Mouse (Mus musculus): ENCODE measurements around the gene Tmem235. TPM values are rescaled to one million over a fixed set of nuclear protein-coding genes. Genes with fewer than 3 reads are reported as not detected.

Gene Tmem235
- polyA plus RNA-seq, 1 experiment from 2014 or later, result 0.08 TPM

- H3K27ac ChIP-seq (ENCODE audit: low read depth, low read length), result no peak overlapping the region
- no peak overlapping the region for H3K4me2 ChIP-seq (ENCODE audit: low read length)
- no peak overlapping the region for H3K9ac ChIP-seq (ENCODE audit: low read depth, low read length)
- no peaks in the 10 kb centered on the region for H3K4me1 ChIP-seq (ENCODE audit: control insufficient read depth, insufficient read depth, low read depth, low read length)
- whole genome bisulfite sequencing, result 93% methylated on average over 5 of the region's 5 CpGs
- no peaks in the 10 kb centered on the region for H3K36me3 ChIP-seq (ENCODE audit: control insufficient read depth, insufficient read depth, low read length)
- no peaks in the 10 kb centered on the region for H3K9me3 ChIP-seq (ENCODE audit: control insufficient read depth, low read length)
- no peak for ATAC-seq
- H3K27me3 ChIP-seq (replicated peaks; ENCODE audit: control insufficient read depth, insufficient read depth, low read length), result peaks cover 1% of the 10 kb centered on the region; the same call in 1 of the 2 replicates
- no peak overlapping the region for H3K4me3 ChIP-seq (ENCODE audit: low read length)
Observed at GRCm38 (mm10) chr11:117855360-117855759, 5.2 kb upstream of the Tmem235 start.

- ATAC-seq, result no peak
- Histone ChIP-seq H3K4me2 (ENCODE audit: low read length) (no peak overlapping the region), H3K9ac (ENCODE audit: low read depth, low read length) (no peak overlapping the region), H3K9me3 (ENCODE audit: control insufficient read depth, low read length) (no peaks in the 10 kb centered on the region), H3K27ac (ENCODE audit: low read depth, low read length) (no peak overlapping the region), H3K4me1 (ENCODE audit: control insufficient read depth, insufficient read depth, low read depth, low read length) (0 out of 2 replicates have a peak, but pooled peaks cover 2% of the 10 kb centered on the region), H3K4me3 (ENCODE audit: low read length) (no peak overlapping the region), H3K36me3 (ENCODE audit: control insufficient read depth, insufficient read depth, low read length) (no peaks in the 10 kb centered on the region), H3K27me3 (replicated peaks; ENCODE audit: control insufficient read depth, insufficient read depth, low read length) (peaks cover 7% of the 10 kb centered on the region; the same call in 1 of the 2 replicates)
- 95% methylated on average over 1 of the region's 1 CpGs for WGBS
Observed at GRCm38 (mm10) chr11:117855975-117856374, 4.6 kb upstream of the Tmem235 start.

- Histone ChIP-seq H3K27me3 (replicated peaks; ENCODE audit: control insufficient read depth, insufficient read depth, low read length) (peaks cover 10% of the 10 kb centered on the region; the same call in 1 of the 2 replicates), H3K36me3 (ENCODE audit: control insufficient read depth, insufficient read depth, low read length) (no peaks in the 10 kb centered on the region), H3K4me1 (ENCODE audit: control insufficient read depth, insufficient read depth, low read depth, low read length) (0 out of 2 replicates have a peak, but pooled peaks cover 2% of the 10 kb centered on the region), H3K27ac (ENCODE audit: low read depth, low read length) (no peak overlapping the region), H3K9ac (ENCODE audit: low read depth, low read length) (no peak overlapping the region), H3K9me3 (ENCODE audit: control insufficient read depth, low read length) (no peaks in the 10 kb centered on the region), H3K4me2 (ENCODE audit: low read length) (no peak overlapping the region), H3K4me3 (ENCODE audit: low read length) (no peak overlapping the region)
- no peak for ATAC-seq
- WGBS, result 94% methylated on average over 8 of the region's 10 CpGs
Observed at GRCm38 (mm10) chr11:117857462-117857861, 3.1 kb upstream of the Tmem235 start.

GRCm38 (mm10) chr11:117858392-117858791, 2.2 kb upstream of the Tmem235 start:
- Histone ChIP-seq H3K36me3 (ENCODE audit: control insufficient read depth, insufficient read depth, low read length) (no peaks in the 10 kb centered on the region), H3K4me2 (ENCODE audit: low read length) (no peak overlapping the region), H3K9me3 (ENCODE audit: control insufficient read depth, low read length) (no peaks in the 10 kb centered on the region), H3K4me3 (ENCODE audit: low read length) (no peak overlapping the region), H3K4me1 (ENCODE audit: control insufficient read depth, insufficient read depth, low read depth, low read length) (peaks cover 2% of the 10 kb centered on the region; the same call in 1 of the 2 replicates), H3K9ac (ENCODE audit: low read depth, low read length) (no peak overlapping the region), H3K27me3 (replicated peaks; ENCODE audit: control insufficient read depth, insufficient read depth, low read length) (peaks cover 10% of the 10 kb centered on the region; the same call in 1 of the 2 replicates), H3K27ac (ENCODE audit: low read depth, low read length) (no peak overlapping the region)
- ATAC-seq, result 0 out of 2 replicates have a peak, but pooled peaks have one; percentile 14
- WGBS, result 49% methylated on average over 3 of the region's 3 CpGs

- Histone ChIP-seq H3K9ac (ENCODE audit: low read depth, low read length) (no peak overlapping the region), H3K27ac (ENCODE audit: low read depth, low read length) (no peak overlapping the region)
- WGBS, result 39% methylated on average over 11 of the region's 11 CpGs
Observed at GRCm38 (mm10) chr11:117863174-117863856, 2.8 kb downstream of the Tmem235 start.

GRCm38 (mm10) chr11:117864805-117865204, 4.3 kb downstream of the Tmem235 start:
- no peak overlapping the region for H3K9ac ChIP-seq (ENCODE audit: low read depth, low read length)
- H3K36me3 ChIP-seq (ENCODE audit: control insufficient read depth, insufficient read depth, low read length), result no peaks in the 10 kb centered on the region
- H3K27me3 ChIP-seq (replicated peaks; ENCODE audit: control insufficient read depth, insufficient read depth, low read length), result peaks cover 10% of the 10 kb centered on the region; the same call in 1 of the 2 replicates
- 62% methylated on average over 2 of the region's 2 CpGs for WGBS
- ATAC-seq, result no peak
- peaks cover 8% of the 10 kb centered on the region for H3K4me1 ChIP-seq (ENCODE audit: control insufficient read depth, insufficient read depth, low read depth, low read length)
- no peak overlapping the region for H3K27ac ChIP-seq (ENCODE audit: low read depth, low read length)
- no peaks in the 10 kb centered on the region for H3K9me3 ChIP-seq (ENCODE audit: control insufficient read depth, low read length)
- H3K4me2 ChIP-seq (ENCODE audit: low read length), result no peak overlapping the region
- H3K4me3 ChIP-seq (ENCODE audit: low read length), result no peak overlapping the region

More at GRCm38 (mm10) chr11:117863174-117863856, 2.8 kb downstream of the Tmem235 start:
- Histone ChIP-seq H3K9me3 (ENCODE audit: control insufficient read depth, low read length) (no peaks in the 10 kb centered on the region), H3K36me3 (ENCODE audit: control insufficient read depth, insufficient read depth, low read length) (no peaks in the 10 kb centered on the region), H3K4me2 (ENCODE audit: low read length) (no peak overlapping the region), H3K4me3 (ENCODE audit: low read length) (no peak overlapping the region), H3K27me3 (replicated peaks; ENCODE audit: control insufficient read depth, insufficient read depth, low read length) (peaks cover 10% of the 10 kb centered on the region; the same call in 1 of the 2 replicates), H3K4me1 (ENCODE audit: control insufficient read depth, insufficient read depth, low read depth, low read length) (peaks cover 8% of the 10 kb centered on the region)
- ATAC-seq, result no peak

GRCm38 (mm10) chr11:117865988-117866387, 5.4 kb downstream of the Tmem235 start:
- 9% methylated on average over 6 of the region's 6 CpGs for WGBS
- 0 out of 2 replicates have a peak, but pooled peaks have one; percentile 18 for ATAC-seq
- Histone ChIP-seq H3K36me3 (ENCODE audit: control insufficient read depth, insufficient read depth, low read length) (no peaks in the 10 kb centered on the region), H3K4me1 (ENCODE audit: control insufficient read depth, insufficient read depth, low read depth, low read length) (peaks cover 9% of the 10 kb centered on the region), H3K9me3 (ENCODE audit: control insufficient read depth, low read length) (no peaks in the 10 kb centered on the region), H3K4me2 (ENCODE audit: low read length) (no peak overlapping the region), H3K27ac (ENCODE audit: low read depth, low read length) (no peak overlapping the region), H3K27me3 (replicated peaks; ENCODE audit: control insufficient read depth, insufficient read depth, low read length) (peaks cover 3% of the 10 kb centered on the region; the same call in 1 of the 2 replicates), H3K9ac (ENCODE audit: low read depth, low read length) (no peak overlapping the region), H3K4me3 (ENCODE audit: low read length) (no peak overlapping the region)

- Histone ChIP-seq H3K4me2 (ENCODE audit: low read length) (no peak overlapping the region), H3K4me3 (ENCODE audit: low read length) (no peak overlapping the region), H3K27ac (ENCODE audit: low read depth, low read length) (no peak overlapping the region), H3K36me3 (ENCODE audit: control insufficient read depth, insufficient read depth, low read length) (no peaks in the 10 kb centered on the region), H3K4me1 (ENCODE audit: control insufficient read depth, insufficient read depth, low read depth, low read length) (peaks cover 12% of the 10 kb centered on the region), H3K27me3 (replicated peaks; ENCODE audit: control insufficient read depth, insufficient read depth, low read length) (no peaks in the 10 kb centered on the region), H3K9ac (ENCODE audit: low read depth, low read length) (0 out of 2 replicates have a peak overlapping the region, but pooled peaks have one; percentile 20), H3K9me3 (ENCODE audit: control insufficient read depth, low read length) (no peaks in the 10 kb centered on the region)
- peak; percentile 29 for ATAC-seq
- 32% methylated on average over 12 of the region's 12 CpGs for WGBS
Observed at GRCm38 (mm10) chr11:117870688-117871365, 10.3 kb downstream of the Tmem235 start.

- no peak overlapping the region for H3K4me2 ChIP-seq (ENCODE audit: low read length)
- H3K4me3 ChIP-seq (ENCODE audit: low read length), result no peak overlapping the region
- no peak overlapping the region for H3K9ac ChIP-seq (ENCODE audit: low read depth, low read length)
- H3K27ac ChIP-seq (ENCODE audit: low read depth, low read length), result no peak overlapping the region
- H3K4me1 ChIP-seq (ENCODE audit: control insufficient read depth, insufficient read depth, low read depth, low read length), result peaks cover 7% of the 10 kb centered on the region
- ATAC-seq, result no peak
- 76% methylated on average over 5 of the region's 5 CpGs for WGBS
- H3K27me3 ChIP-seq (replicated peaks; ENCODE audit: control insufficient read depth, insufficient read depth, low read length), result no peaks in the 10 kb centered on the region
- no peaks in the 10 kb centered on the region for H3K36me3 ChIP-seq (ENCODE audit: control insufficient read depth, insufficient read depth, low read length)
- H3K9me3 ChIP-seq (ENCODE audit: control insufficient read depth, low read length), result no peaks in the 10 kb centered on the region
Observed at GRCm38 (mm10) chr11:117871376-117871775, 10.8 kb downstream of the Tmem235 start.
